Mouse (Mus musculus) hindbrain, embryonic 11.5 days (tissue): ENCODE results near the gene Farp1. TPM values are rescaled to one million over a fixed set of nuclear protein-coding genes. Genes with fewer than 3 reads are reported as not detected.
A peak's percentile ranks its signal among the peaks of the same experiment; 100 is the strongest.

Experiments
- ATAC-seq: fragments of 200-750 bp; cut with Nextera tagmentation; 2 replicates; pipeline ENCODE4 v1.8.0; 2017; ENCODE audit warnings: mild to moderate bottlenecking, moderate TSS enrichment, moderate library complexity; ENCODE audit not compliant: low FRiP score
- DNase-seq: peaks from one replicate; pipeline ENCODE4 v3.0.0-alpha.2; 2015; ENCODE audit warnings: low spot score
- H3K27ac ChIP-seq: fragments of 300-500 bp; sonication (generic); 2 replicates; pipeline ENCODE4 v1.5.1; 2014; ENCODE audit warnings: mild to moderate bottlenecking, low read depth, low read length
- H3K27me3 ChIP-seq: fragments of 300-500 bp; sonication (generic); 2 replicates; pipeline ENCODE4 v1.6.1; 2014; ENCODE audit warnings: mild to moderate bottlenecking, low read length, moderate library complexity, mixed read lengths; ENCODE audit not compliant: control insufficient read depth, insufficient read depth
- H3K36me3 ChIP-seq: fragments of 300-500 bp; sonication (generic); 2 replicates; pipeline ENCODE4 v1.6.1; 2014; ENCODE audit warnings: mild to moderate bottlenecking, low read length, moderate library complexity, mixed read lengths; ENCODE audit not compliant: control insufficient read depth, insufficient read depth
- H3K4me1 ChIP-seq: fragments of 300-500 bp; sonication (generic); replicated peaks from 2 replicates; pipeline ENCODE4 v1.6.1; 2014; ENCODE audit warnings: low read length, mixed read lengths; ENCODE audit not compliant: control insufficient read depth, insufficient read depth
- H3K4me2 ChIP-seq: fragments of 300-500 bp; sonication (generic); replicated peaks from 2 replicates; pipeline ENCODE4 v1.6.1; 2014; ENCODE audit warnings: mild to moderate bottlenecking, low read depth, low read length
- H3K4me3 ChIP-seq: fragments of 300-500 bp; sonication (generic); 2 replicates; pipeline ENCODE4 v1.5.1; 2014; ENCODE audit warnings: low read depth, low read length
- H3K9ac ChIP-seq: fragments of 300-500 bp; sonication (generic); 2 replicates; pipeline ENCODE4 v1.6.1; 2014; ENCODE audit warnings: low read depth, low read length
- H3K9me3 ChIP-seq: fragments of 300-500 bp; sonication (generic); 2 replicates; pipeline ENCODE4 v1.6.1; 2016; ENCODE audit warnings: low read length; ENCODE audit not compliant: control insufficient read depth
- WGBS: fragments of 180-500 bp; shearing (Covaris S2); extraction: QIAGEN DNeasy Blood & Tissue Kit; methylation state at CpG from one replicate; pipeline ENCODE4 v1.1.7; 2014; 5-methylcytosine and 5-hydroxymethylcytosine counted together
- polyA plus RNA-seq: library from polyadenylated mRNA; unstranded; fragments of >200 nt; fragmentation: Nextera tagmentation; extraction: Ambion mirVana; gene quantifications from 2 replicates; pipeline ENCODE4 v1.2.1, GENCODE M21; 2014

The Farp1 gene
- polyA plus RNA-seq, 1 experiment from 2014 or later, result 32.5 TPM

DNA sequence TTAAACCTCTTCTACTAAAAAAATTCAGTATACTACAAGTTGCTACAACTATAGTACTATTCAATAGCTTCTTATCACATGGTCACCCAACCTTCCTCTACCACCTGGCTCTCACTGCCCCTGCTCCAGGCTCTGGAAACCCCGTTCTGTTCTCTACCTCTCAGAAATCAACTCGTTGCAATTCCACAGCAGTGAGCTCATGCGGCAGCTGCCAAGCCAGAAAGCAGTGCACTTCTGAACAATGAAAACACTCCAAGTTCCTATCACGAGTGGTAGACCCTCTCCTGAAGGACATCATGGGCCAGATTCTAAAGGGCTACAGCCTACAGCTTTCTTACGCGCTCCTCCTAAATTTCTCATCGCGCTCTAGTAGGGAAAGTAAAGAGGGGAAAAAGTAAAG is 9.6 kb upstream of the Farp1 start:
- Histone ChIP-seq H3K9me3 (no peaks in the 10 kb centered on the region), H3K4me2 (no peak overlapping the region), H3K27me3 (no peaks in the 10 kb centered on the region), H3K4me1 (no peaks in the 10 kb centered on the region), H3K36me3 (no peaks in the 10 kb centered on the region), H3K4me3 (no peak overlapping the region), H3K9ac (no peak overlapping the region), H3K27ac (no peak overlapping the region)
- WGBS, result 84% methylated on average over 8 of the region's 8 CpGs
- DNase-seq, result no peak
- no peak for ATAC-seq

DNA sequence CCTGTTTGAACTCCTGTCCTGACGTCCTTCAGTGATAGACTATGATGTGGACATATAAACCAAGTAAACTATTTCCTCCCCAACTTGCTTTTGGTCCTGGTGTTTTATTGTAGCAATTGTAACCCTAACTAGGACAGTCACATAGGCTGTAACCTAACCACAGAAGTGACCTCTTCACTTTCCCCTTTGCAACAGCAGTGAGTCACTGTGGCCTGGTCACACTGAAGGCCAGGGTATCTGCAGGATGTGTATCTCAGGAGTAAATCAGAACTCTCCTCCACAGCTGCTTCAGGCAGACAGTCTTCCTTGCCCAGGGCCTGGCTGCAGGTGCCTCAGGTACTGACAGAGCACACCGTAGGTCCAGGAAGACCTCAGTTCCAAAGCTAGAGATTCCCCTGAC is 3.6 kb upstream of the Farp1 start:
- Histone ChIP-seq H3K4me1 (no peaks in the 10 kb centered on the region), H3K9ac (no peak overlapping the region), H3K4me2 (no peak overlapping the region), H3K9me3 (no peaks in the 10 kb centered on the region), H3K27ac (no peak overlapping the region), H3K36me3 (no peaks in the 10 kb centered on the region), H3K27me3 (peaks cover 2% of the 10 kb centered on the region), H3K4me3 (no peak overlapping the region)
- WGBS, result 79% methylated on average over 2 of the region's 2 CpGs
- ATAC-seq (no peak), DNase-seq (no peak)

DNA sequence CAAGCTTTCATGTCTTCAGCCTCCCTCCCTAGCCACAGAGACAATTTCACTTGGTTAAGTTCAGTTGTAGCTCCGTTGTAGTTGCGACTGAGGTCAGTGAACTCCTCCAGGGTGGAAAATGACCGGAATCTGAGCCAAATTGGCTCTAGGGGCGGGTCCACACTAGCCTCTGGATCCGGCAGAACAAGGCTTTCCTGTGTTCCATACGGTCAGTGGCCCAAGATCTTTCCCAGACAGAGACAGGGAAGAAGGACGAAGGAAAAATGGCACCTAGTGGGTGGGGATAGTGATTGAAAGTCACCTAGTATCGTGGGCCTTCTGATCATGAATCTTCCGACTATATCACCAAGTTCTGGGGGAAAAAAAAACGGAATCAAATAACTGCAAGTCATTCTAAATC is 475 bp upstream of the Farp1 start:
- Histone ChIP-seq H3K4me1 (peaks cover 4% of the 10 kb centered on the region; the same call in 1 of the 2 replicates), H3K4me2 (peak overlapping the region; percentile 89), H3K9ac (no peak overlapping the region), H3K9me3 (no peaks in the 10 kb centered on the region), H3K36me3 (no peaks in the 10 kb centered on the region), H3K27ac (no peak overlapping the region), H3K4me3 (peak overlapping the region; percentile 88), H3K27me3 (peaks cover 2% of the 10 kb centered on the region)
- ATAC-seq (no peak), DNase-seq (peak; percentile 26)
- WGBS, result 21% methylated on average over 10 of the region's 10 CpGs

DNA sequence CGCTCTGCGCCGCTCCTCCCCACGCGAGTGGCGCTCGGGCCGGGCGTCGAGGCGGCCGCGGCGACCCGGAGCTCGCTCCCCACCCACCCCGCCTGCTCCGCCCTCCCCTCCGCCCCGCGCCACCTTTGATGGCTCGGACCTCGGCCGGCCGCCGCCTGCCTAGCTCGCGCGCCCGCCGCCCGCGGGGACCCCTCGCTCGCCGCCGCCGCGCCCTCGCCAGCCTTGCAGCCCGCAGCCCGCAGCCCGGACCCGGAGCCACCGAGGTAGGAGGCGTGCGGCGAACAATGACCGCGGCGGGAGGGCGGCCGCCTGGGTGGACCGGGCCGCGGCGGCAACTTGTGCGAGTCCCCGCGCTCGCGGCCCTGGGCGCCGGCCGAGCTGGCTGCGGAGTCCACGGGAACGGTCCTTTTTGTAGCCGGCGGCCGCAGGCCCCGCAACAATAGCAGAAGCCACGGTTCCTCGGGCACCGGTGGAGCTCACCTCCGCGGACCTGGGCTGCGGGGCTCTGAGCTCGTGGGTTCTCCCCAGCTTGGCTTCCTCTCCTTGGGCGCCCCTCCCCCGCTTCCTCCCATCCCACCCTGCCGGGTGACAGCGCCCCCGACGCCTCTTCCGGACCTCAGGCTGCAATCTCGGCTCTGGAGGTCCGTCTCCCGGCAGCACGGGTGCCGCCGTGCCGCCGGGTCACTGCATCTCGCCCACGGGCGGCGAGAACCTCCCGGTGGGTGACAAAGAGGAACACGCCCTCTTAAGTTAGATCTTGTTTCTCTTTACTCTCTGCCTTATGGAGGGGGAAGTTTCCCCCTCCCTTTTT is 868 bp downstream of the Farp1 start:
- Histone ChIP-seq H3K27ac (peak overlapping the region; percentile 70), H3K4me1 (peaks cover 4% of the 10 kb centered on the region; the same call in 1 of the 2 replicates), H3K27me3 (peaks cover 2% of the 10 kb centered on the region), H3K9ac (peak overlapping the region; percentile 94), H3K9me3 (no peaks in the 10 kb centered on the region), H3K4me2 (peak overlapping the region; percentile 89), H3K36me3 (no peaks in the 10 kb centered on the region), H3K4me3 (peak overlapping the region; percentile 88)
- ATAC-seq, result peak; percentile 88
- peak; percentile 80 for DNase-seq
- WGBS, result under 1% methylated on average over 85 of the region's 100 CpGs

DNA sequence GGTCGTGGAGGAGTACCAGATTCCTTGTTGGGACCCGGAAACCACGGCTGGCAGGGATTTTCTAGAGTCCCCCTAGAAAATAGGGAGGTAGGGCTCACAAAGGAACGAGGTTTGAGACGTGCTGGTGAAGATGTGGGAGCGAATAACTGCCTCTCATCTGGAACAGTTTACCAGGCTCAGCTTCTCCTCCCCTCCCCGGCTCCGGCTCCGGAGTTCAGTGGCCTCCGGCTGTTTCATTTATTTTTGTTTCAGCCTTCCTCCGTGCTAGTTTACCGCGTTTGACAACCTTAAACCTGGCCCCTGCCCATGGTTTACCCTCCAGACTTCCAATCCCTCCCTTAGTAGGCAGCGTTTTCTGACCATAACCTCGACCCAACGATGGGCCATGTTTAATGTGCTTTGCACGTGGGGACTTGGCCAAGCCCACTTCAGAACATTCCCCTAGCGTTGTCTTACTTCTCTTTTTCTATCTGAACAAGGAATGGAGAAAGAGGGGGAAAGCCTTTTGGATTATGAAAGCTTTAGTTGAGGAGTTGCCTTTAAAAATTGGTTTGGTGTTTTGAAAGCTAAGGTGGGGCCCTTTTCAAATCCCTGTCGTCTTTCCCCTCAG is 1.7 kb downstream of the Farp1 start:
- Histone ChIP-seq H3K27me3 (peaks cover 2% of the 10 kb centered on the region), H3K9ac (peak overlapping the region; percentile 94), H3K9me3 (no peaks in the 10 kb centered on the region), H3K36me3 (no peaks in the 10 kb centered on the region), H3K4me3 (peak overlapping the region; percentile 88), H3K4me2 (peak overlapping the region; percentile 89), H3K4me1 (peaks cover 4% of the 10 kb centered on the region; the same call in 1 of the 2 replicates), H3K27ac (0 out of 2 replicates have a peak overlapping the region, but pooled peaks have one; percentile 30)
- DNase-seq, result peak; percentile 59
- WGBS, result 3% methylated on average over 19 of the region's 19 CpGs
- ATAC-seq, result no peak

DNA sequence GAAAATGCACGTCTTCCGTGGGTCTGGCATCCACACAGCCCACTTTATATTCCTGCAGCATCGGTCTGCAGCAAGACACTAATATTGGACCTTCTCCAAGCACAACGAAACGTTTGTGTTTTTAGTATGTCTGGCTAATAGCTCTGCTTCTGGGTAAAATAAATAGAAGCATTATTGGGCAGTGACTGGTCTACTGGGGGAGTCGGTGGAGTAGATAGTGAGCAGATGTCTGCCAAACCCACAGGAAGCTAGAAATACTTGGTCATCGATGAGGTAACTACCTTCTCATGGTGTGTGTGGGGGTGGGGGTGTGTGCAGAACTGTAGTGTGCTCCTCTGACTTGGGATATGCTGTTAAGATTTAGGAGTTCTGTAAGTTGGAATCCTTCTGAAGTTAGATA is 2.3 kb downstream of the Farp1 start:
- no peaks in the 10 kb centered on the region for H3K36me3 ChIP-seq
- peak overlapping the region; percentile 88 for H3K4me3 ChIP-seq
- WGBS, result 58% methylated on average over 7 of the region's 7 CpGs
- no peak overlapping the region for H3K27ac ChIP-seq
- ATAC-seq, result no peak
- no peak for DNase-seq
- peak overlapping the region; percentile 89 for H3K4me2 ChIP-seq
- H3K9ac ChIP-seq, result no peak overlapping the region
- no peaks in the 10 kb centered on the region for H3K9me3 ChIP-seq
- peaks cover 2% of the 10 kb centered on the region for H3K27me3 ChIP-seq
- peaks cover 4% of the 10 kb centered on the region; the same call in 1 of the 2 replicates for H3K4me1 ChIP-seq

DNA sequence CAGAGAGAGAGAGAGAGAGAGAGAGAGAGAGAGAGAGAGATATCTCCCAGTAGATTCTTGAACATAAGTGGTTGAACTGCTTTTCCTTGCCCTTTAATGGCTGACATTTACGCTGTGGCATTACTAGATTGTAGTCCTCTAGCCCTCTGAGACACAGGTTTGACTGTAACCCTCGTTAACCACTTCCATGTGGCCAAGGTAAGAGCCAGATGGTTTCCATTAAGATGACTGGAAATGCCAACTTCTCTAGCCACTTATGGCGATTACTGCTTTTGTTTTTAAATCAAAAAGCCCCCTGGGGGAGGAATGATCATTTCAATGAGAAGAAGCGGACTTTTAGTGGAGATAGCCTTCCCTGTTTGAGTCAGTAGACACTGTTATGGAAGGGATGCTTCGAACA is 3.7 kb downstream of the Farp1 start:
- Histone ChIP-seq H3K36me3 (no peaks in the 10 kb centered on the region), H3K9me3 (no peaks in the 10 kb centered on the region), H3K4me3 (no peak overlapping the region), H3K4me2 (no peak overlapping the region), H3K27ac (no peak overlapping the region), H3K9ac (no peak overlapping the region), H3K27me3 (peaks cover 2% of the 10 kb centered on the region), H3K4me1 (peaks cover 4% of the 10 kb centered on the region; the same call in 1 of the 2 replicates)
- 55% methylated on average over 5 of the region's 5 CpGs for WGBS
- ATAC-seq, result no peak
- DNase-seq, result peak; percentile 37

DNA sequence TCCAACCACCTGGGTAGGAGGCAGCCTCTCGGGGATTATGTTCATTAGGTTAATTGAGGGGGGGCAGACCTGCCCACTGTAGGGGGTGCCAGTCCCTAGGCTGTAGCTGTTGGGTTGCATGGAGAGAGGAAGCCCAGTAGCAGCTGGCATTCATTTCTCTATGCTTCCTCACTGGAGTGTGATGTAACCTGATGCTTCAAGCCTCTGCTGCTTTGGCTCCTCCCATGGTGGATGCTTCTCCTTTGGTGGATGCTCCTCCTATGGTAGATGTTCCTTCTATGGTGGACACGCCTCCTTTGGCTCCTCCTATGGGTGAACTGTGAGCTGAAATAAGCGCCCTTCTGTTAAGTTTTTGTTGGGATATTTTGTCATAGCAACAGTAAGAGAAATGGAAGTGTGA is 9.1 kb downstream of the Farp1 start:
- Histone ChIP-seq H3K27ac (no peak overlapping the region), H3K4me3 (no peak overlapping the region), H3K4me1 (no peaks in the 10 kb centered on the region), H3K4me2 (no peak overlapping the region), H3K9ac (no peak overlapping the region), H3K27me3 (no peaks in the 10 kb centered on the region), H3K9me3 (no peaks in the 10 kb centered on the region), H3K36me3 (no peaks in the 10 kb centered on the region)
- DNase-seq (no peak), ATAC-seq (no peak)
- WGBS, result 87% methylated on average over 3 of the region's 3 CpGs
